Mouse (Mus musculus): Measurements from ENCODE around the gene Pi4kb. TPM values are rescaled to one million over a fixed set of nuclear protein-coding genes. Genes with fewer than 3 reads are reported as not detected.
A peak's percentile ranks its signal among the peaks of the same experiment; 100 is the strongest.
"Not testable (repeated sequence)": the region's sequence is repeated elsewhere in the genome, so short reads cannot be mapped to it uniquely, and the experiment has no call there.

The Pi4kb gene
- polyA plus RNA-seq, 1 experiment from 2014 or later = 20.5 TPM

DNA sequence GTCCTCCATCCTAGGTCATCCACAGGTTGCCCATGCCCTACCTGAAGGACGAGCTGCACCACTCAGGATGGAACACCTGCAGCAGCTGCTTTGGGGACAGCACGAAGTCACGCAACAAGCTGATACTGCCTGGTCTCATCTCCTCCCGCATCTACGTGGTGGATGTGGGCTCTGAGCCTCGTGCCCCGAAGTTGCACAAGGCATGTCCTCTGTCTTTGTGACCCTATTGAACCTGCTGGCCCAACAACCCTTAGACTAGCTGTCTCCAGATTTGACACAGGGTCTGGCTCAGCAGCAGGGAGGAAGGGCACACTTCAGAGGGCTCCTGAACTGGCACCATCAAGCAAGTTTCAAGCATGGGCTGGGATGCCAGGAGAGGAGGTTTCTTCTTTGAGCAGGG is 37.3 kb upstream of the Pi4kb start:
- 87% methylated on average over 7 of the region's 7 CpGs for WGBS
- H3K36me3 ChIP-seq = not testable (repeated sequence)
- H3K4me1 ChIP-seq = peaks cover 14% of the 10 kb centered on the region

DNA sequence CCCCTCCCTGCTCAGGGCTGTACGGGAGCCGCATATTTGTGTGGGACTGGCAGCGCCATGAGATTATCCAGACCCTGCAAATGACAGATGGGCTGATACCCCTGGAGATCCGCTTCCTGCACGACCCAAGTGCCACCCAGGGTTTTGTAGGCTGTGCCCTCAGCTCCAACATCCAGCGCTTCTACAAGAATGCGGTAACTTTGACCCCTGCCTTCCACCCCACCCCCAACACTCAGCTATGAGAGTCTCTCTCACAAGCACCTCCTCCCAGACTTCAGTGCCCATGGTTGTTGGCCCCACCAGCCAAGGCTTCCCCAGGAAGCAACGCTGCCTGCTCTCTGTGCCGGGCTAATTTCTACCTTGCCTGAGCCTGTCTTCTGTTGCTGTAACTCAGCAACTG is 34.5 kb upstream of the Pi4kb start:
- not testable (repeated sequence) for ATAC-seq (ENCODE audit: borderline replicate concordance, extremely low read depth, low FRiP score, low TSS enrichment); H3K4me2 ChIP-seq

More for the DNA sequence above, 37.3 kb upstream of the Pi4kb start:
- H3K27me3 ChIP-seq; ATAC-seq (ENCODE audit: borderline replicate concordance, extremely low read depth, low FRiP score, low TSS enrichment); H3K27ac ChIP-seq; H3K4me2 ChIP-seq; H3K9me3 ChIP-seq; H3K4me3 ChIP-seq; H3K9ac ChIP-seq: not testable (repeated sequence)

DNA sequence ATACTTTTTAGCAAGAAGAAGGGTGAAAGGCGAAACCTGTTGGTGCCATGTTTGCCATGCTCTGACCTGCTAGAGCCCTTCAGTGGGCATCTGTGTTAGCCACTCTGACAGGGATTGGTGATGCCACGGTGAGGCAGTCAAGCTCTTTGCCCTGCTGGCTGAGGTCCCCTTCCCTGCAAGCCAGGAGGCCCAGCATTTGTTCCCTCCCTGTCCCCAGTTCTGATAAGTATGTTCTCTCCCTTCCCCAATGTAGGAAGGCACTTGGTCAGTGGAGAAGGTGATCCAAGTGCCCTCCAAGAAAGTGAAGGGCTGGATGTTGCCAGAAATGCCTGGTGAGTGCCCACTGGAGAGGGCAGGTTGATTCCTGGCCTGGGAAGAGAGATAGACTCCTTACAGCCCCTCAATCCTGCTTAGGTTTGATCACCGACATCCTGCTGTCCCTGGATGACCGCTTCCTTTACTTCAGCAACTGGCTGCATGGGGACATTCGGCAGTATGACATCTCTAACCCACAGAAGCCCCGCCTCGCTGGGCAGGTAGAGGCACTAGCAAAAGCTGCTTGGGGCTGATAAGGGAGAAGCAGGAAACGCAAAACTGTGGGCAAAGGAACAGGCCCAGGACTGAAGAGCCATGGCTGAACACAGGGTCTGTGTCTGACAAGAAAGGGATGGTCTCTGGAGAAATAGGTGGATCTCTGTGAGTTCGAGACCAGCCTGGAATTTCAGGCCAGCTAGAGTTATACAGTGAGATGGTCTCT is 32.1 kb upstream of the Pi4kb start:
- 72% methylated on average over 9 of the region's 9 CpGs for WGBS
- not testable (repeated sequence) for H3K9ac ChIP-seq; H3K4me2 ChIP-seq; H3K9me3 ChIP-seq; H3K27me3 ChIP-seq; H3K4me1 ChIP-seq; ATAC-seq (ENCODE audit: borderline replicate concordance, extremely low read depth, low FRiP score, low TSS enrichment); H3K4me3 ChIP-seq; H3K36me3 ChIP-seq; H3K27ac ChIP-seq

More for the DNA sequence above, 34.5 kb upstream of the Pi4kb start:
- WGBS = 44% methylated on average over 9 of the region's 9 CpGs
- H3K27me3 ChIP-seq, H3K9me3 ChIP-seq, H3K4me3 ChIP-seq, H3K9ac ChIP-seq, H3K4me1 ChIP-seq, H3K27ac ChIP-seq, H3K36me3 ChIP-seq: not testable (repeated sequence)

DNA sequence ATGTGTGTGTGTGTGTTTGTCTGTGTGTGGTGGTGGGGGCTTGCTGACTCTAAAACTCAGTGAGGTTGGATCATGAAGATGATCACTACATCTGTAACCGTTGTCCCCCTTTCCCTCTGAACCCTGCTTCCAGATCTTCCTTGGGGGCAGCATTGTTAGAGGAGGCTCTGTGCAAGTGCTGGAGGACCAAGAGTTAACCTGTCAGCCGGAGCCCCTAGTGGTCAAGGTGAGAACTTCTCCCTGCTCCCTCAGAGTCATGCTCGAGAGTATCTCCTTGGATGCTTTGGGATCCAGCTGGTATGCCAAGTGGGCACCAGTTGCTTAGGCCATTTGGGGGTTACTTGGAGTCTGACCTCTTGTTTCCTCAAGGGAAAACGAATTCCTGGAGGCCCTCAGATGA is 30.8 kb upstream of the Pi4kb start:
- not testable (repeated sequence) for H3K4me1 ChIP-seq, H3K36me3 ChIP-seq, H3K9ac ChIP-seq, H3K27me3 ChIP-seq, H3K4me2 ChIP-seq, H3K27ac ChIP-seq, H3K4me3 ChIP-seq, H3K9me3 ChIP-seq
- ATAC-seq (ENCODE audit: borderline replicate concordance, extremely low read depth, low FRiP score, low TSS enrichment) = 0 out of 2 replicates have a peak, but pooled peaks have one; percentile 32
- 18% methylated on average over 4 of the region's 4 CpGs for WGBS

DNA sequence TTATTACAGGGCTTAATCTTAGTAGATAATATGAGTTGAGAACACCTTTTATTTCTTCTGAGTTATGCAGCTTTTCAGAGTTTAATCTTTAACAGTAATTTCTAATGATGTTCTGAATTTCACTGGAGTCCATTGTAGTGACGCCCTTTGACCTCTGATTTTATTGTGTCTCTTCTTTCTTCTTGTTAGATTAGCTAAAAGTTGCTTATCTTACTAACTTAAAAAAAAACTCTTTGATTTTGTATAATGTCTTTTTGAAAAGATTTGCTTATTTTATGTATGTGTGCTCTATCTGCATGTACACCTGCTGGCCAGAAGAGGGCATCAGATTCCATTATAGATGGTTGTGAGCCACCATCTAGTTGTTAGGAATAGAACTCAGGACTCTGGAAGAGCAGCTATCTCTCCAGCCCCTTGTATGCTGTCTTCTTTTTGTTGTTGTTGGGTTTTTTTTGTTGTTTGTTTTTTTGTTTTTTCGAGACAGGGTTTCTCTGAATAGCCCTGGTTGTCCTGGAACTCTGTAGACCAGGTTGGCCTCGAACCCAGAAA is 26.4 kb upstream of the Pi4kb start:
- 72% methylated on average over 3 of the region's 3 CpGs for WGBS
- no peak for ATAC-seq (ENCODE audit: borderline replicate concordance, extremely low read depth, low FRiP score, low TSS enrichment)
- H3K9ac ChIP-seq = no peak overlapping the region

DNA sequence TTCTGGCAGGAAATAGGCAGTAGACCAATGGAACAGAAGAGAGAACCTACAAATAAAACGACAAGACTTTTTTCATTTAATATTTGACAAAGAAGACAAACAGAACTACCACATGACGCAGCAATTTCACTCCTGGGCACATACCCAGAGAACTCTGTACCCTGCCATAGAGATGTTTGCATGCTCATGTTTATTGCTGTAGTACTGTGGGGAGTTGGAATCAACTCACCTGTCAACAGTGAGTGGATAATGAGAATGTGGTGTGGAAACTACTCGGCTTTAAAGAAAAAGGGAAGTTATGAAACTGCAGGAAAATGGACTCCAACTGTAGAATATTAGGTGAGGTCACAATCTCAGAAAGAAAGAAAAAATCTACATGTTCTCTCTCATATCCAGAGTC is 24.9 kb upstream of the Pi4kb start:
- H3K9ac ChIP-seq = no peak overlapping the region
- H3K27me3 ChIP-seq = no peaks in the 10 kb centered on the region
- ATAC-seq (ENCODE audit: borderline replicate concordance, extremely low read depth, low FRiP score, low TSS enrichment) = no peak
- no peak overlapping the region for H3K4me3 ChIP-seq
- H3K9me3 ChIP-seq = no peaks in the 10 kb centered on the region
- H3K36me3 ChIP-seq = no peaks in the 10 kb centered on the region
- no peak overlapping the region for H3K4me2 ChIP-seq
- H3K4me1 ChIP-seq = 0 out of 2 replicates have a peak, but pooled peaks cover under 1% of the 10 kb centered on the region
- WGBS = 74% methylated on average over 3 of the region's 3 CpGs
- H3K27ac ChIP-seq = no peak overlapping the region

More for the DNA sequence above, 26.4 kb upstream of the Pi4kb start:
- no peaks in the 10 kb centered on the region for H3K9me3 ChIP-seq
- H3K4me2 ChIP-seq = no peak overlapping the region
- no peak overlapping the region for H3K4me3 ChIP-seq
- H3K27me3 ChIP-seq = no peaks in the 10 kb centered on the region
- H3K4me1 ChIP-seq = no peaks in the 10 kb centered on the region
- no peak overlapping the region for H3K27ac ChIP-seq
- H3K36me3 ChIP-seq = no peaks in the 10 kb centered on the region

DNA sequence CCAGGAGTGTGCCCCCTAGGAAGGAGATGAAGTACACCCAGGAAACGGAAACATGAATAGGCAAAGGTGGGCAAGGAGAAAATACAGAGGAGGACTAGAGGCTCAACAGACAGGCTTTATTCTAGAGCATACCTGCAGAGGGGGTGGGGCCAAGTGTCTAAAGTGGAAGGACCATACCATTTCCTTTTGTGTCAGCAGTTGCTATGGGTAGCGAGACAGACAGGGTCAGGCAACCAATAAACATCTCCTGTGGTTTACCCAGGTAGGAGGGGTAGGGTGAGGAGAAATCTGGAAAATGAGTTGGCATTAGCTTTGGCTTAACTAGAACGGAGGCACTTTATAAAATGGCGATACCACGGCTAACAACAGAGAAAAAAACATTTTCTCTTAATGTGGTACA is 21.7 kb upstream of the Pi4kb start:
- WGBS = 46% methylated on average over 5 of the region's 5 CpGs
- Histone ChIP-seq H3K4me2 (peak overlapping the region; percentile 67), H3K36me3 (peaks cover 24% of the 10 kb centered on the region), H3K27me3 (no peaks in the 10 kb centered on the region), H3K9ac (peak overlapping the region; percentile 60; the same call in 1 of the 2 replicates), H3K27ac (peak overlapping the region; percentile 95), H3K9me3 (no peaks in the 10 kb centered on the region), H3K4me1 (peaks cover 7% of the 10 kb centered on the region), H3K4me3 (peak overlapping the region; percentile 88)
- ATAC-seq (ENCODE audit: borderline replicate concordance, extremely low read depth, low FRiP score, low TSS enrichment) = peak; percentile 34; the same call in 1 of the 2 replicates

DNA sequence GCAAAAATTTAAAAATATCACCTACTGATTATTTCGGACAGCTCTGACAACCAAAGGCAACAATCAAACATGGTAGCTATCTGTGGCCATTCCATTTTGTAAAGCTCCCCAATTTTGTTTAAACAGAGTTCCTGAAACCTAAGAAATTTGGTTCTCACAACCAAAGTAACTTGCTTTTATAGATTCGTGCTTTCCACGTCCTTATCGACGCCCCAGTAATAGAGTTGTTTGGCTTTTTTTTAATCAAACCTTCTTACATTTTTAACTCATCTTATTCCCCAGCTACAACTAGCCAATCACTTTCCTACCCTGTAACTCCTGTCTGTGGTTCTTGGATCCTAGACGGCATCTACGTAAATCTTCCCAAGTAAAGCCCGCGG is 21.2 kb upstream of the Pi4kb start:
- Histone ChIP-seq H3K4me1 (peaks cover 7% of the 10 kb centered on the region), H3K27me3 (no peaks in the 10 kb centered on the region), H3K9ac (peak overlapping the region; percentile 60), H3K4me2 (peak overlapping the region; percentile 67), H3K36me3 (peaks cover 29% of the 10 kb centered on the region), H3K27ac (peak overlapping the region; percentile 95), H3K9me3 (no peaks in the 10 kb centered on the region), H3K4me3 (peak overlapping the region; percentile 88)
- ATAC-seq (ENCODE audit: borderline replicate concordance, extremely low read depth, low FRiP score, low TSS enrichment) = peak; percentile 28; the same call in 1 of the 2 replicates
- WGBS = 6% methylated on average over 9 of the region's 9 CpGs

DNA sequence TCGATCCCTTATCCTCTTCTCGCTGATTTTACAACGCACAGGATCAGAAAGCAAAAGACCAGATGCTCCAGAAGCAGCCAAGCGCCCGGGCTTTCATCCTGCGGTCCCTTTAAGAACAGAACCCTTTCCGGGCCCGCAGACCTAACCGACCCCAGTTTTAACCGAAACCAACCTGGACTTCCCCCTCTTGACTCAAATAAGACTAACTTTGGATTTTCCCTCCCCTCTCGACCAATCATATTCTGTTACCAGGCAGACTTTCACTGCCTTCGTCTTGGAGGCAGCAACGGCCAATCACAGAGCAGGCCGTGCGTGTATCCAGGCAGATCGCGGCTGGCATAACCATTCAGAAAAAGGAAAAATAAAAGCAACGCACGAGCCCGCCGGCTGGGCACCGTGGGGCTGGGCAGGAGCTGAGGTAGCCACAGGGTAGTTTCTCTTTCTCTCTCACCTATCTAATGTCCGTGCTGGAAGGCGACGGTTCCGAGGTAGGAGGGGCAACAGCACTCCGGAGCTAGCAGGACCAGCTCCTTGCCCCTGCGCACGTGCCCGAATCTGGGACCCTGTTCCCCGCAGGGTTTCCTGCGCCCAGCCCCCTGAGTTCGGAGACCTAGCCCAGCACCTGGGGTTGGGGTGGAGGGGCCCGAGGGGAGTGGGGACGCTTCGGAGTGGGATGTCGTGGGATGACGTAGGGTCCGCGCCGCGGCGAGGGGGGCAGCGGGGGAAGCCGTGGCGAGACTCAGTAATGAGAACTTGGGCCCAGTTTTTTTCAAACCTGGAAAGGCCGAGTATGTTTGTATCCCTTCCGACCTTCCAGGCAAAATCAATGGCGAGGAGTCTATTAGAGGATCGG is 20.5 kb upstream of the Pi4kb start, which contains the start of gene Rfx5:
Gene Rfx5 (plus strand): TSS at position 312 of the 853 bp plus-strand sequence.
- under 1% methylated on average over 50 of the region's 50 CpGs for WGBS
- Histone ChIP-seq H3K4me2 (peak within 1 kb of the TSS; percentile 67), H3K9me3 (no peaks in the 10 kb centered on the region), H3K4me3 (peak within 1 kb of the TSS; percentile 88), H3K9ac (peak within 1 kb of the TSS; percentile 89), H3K27me3 (no peaks in the 10 kb centered on the region), H3K27ac (peak within 1 kb of the TSS; percentile 95), H3K36me3 (peaks cover 35% of the 10 kb centered on the region), H3K4me1 (peaks cover 7% of the 10 kb centered on the region)
- ATAC-seq (ENCODE audit: borderline replicate concordance, extremely low read depth, low FRiP score, low TSS enrichment) = peak; percentile 97

DNA sequence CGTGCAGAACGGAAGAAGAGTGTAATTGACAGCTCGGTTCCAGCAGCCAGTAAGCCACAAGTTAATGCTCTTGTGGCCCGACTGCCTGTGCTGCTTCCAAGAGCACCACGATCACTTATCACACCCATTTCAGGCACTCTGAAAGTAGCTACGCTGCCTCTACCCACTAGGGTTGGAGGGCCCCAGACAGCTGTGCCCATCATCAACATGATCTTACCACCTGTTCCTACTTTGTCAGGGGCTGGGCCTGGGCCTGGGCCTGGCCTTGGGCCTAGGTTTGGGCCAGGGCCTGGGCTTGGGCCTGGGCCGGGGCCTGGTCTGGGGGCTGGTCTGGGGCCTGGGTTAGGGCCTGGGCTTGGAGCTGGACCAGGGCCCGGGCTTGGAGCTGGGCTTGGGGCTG is 16.2 kb upstream of the Pi4kb start:
- no peaks in the 10 kb centered on the region for H3K27me3 ChIP-seq
- peaks cover 35% of the 10 kb centered on the region for H3K36me3 ChIP-seq
- H3K27ac ChIP-seq = no peak overlapping the region
- H3K9ac ChIP-seq = no peak overlapping the region; the same call in 1 of the 2 replicates
- WGBS = 88% methylated on average over 8 of the region's 8 CpGs
- H3K4me2 ChIP-seq = no peak overlapping the region
- H3K4me1 ChIP-seq = peaks cover 7% of the 10 kb centered on the region
- no peak for ATAC-seq (ENCODE audit: borderline replicate concordance, extremely low read depth, low FRiP score, low TSS enrichment)
- no peaks in the 10 kb centered on the region for H3K9me3 ChIP-seq
- H3K4me3 ChIP-seq = no peak overlapping the region

DNA sequence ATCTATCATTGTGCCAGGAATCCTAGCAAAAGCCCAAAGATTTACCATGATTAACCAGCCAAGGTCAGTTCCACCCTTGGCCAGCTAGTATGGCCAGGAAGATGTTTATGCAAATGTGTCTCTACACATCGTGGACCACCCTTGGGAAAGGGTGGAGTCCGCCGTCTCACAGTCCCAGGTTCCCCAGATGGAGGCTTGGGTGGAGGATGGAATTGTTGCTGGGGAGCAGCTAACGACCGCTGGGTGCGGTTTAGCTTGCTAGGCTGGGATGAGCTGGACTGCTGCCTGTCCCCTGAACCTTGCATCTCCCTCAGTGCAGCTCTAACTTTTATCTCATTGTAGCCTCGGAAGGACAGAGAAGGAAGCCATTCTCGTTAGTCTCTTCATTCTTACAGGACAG is 14.7 kb upstream of the Pi4kb start:
- Histone ChIP-seq H3K4me2 (no peak overlapping the region), H3K9me3 (no peaks in the 10 kb centered on the region), H3K27me3 (no peaks in the 10 kb centered on the region), H3K27ac (no peak overlapping the region), H3K36me3 (peaks cover 35% of the 10 kb centered on the region), H3K4me1 (peaks cover 4% of the 10 kb centered on the region), H3K4me3 (no peak overlapping the region), H3K9ac (no peak overlapping the region)
- no peak for ATAC-seq (ENCODE audit: borderline replicate concordance, extremely low read depth, low FRiP score, low TSS enrichment)
- 39% methylated on average over 8 of the region's 8 CpGs for WGBS
